Mouse (Mus musculus) left cerebral cortex, adult 2 months (tissue): ENCODE measurements around the gene Vmn1r210. TPM values are rescaled to one million over a fixed set of nuclear protein-coding genes. Genes with fewer than 3 reads are reported as not detected.
"Not testable (repeated sequence)": the region's sequence is repeated elsewhere in the genome, so short reads cannot be mapped to it uniquely, and the experiment has no call there.

ENCODE experiments used
- DNase-seq, 2 experiments: peaks; one replicate each; pipeline ENCODE4 v3.0.0; 2021 to 2022; ENCODE audit warnings: low spot score in 2 of 2, mixed read lengths in 1 of 2; ENCODE audit errors: extremely low spot score in 1 of 2
- H3K27ac ChIP-seq: fragments of 200-600 bp; 2 replicates; pipeline ENCODE4 v1.8.1; 2022
- H3K4me3 ChIP-seq: fragments of 200-600 bp; 2 replicates; pipeline ENCODE4 v1.8.1; 2022
- CTCF ChIP-seq: fragments of 200-600 bp; IDR thresholded peaks from 2 replicates; pipeline ENCODE4 v1.8.1; 2022; ENCODE audit warnings: antibody characterized with exemption, mild to moderate bottlenecking, moderate library complexity
- intact Hi-C: fragments of 180-260 bp; cut with DNase I; formaldehyde crosslinking; loops from one replicate; pipeline ENCODE4 v1.15.1; 2025
- long read RNA-seq, 2 experiments: library from polyadenylated mRNA; stranded (forward); transcript quantifications; one replicate each; pipeline ENCODE4 v2.0.0; 2021; ENCODE audit warnings: borderline mapping rate in 2 of 2
- total RNA-seq, 2 experiments: library from RNA; stranded (reverse); gene quantifications; 2 replicates each; pipeline ENCODE4 v1.2.3; 2021

Gene Vmn1r210
- total RNA-seq: not detected
- long read RNA-seq, experiment 1: 0 reads
- long read RNA-seq, experiment 2: 0 reads

DNA sequence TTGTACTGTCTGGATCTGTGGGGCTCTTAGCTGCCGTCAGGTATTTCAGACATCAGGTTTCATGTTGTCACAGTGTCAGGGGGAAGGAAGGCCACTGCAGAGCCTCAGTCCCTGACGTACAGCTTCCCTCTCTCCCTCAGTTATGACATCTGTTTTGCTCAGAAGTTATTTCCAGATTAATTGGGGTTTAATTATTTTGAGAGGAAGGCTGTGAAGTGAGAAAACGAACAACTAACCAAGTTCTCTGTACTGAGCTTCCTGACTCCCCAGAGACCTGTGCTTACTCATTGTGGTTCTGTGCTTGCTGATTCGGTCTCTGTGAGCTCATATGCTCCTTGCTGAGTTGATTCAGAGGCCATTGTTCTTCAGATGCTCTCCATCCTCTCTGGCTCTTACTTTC, at the start of gene Vmn1r210:
Vmn1r210 (minus strand) TSS at position 101 of the 400 bp plus-strand sequence.
- no peak for DNase-seq
- intact Hi-C loops: no loop called here
- Histone ChIP-seq H3K4me3 (no peak within 1 kb of the TSS), H3K27ac (no peak within 1 kb of the TSS)
- TF ChIP-seq CTCF: no peak

GRCm38 (mm10) chr13:22879257-22879656, 48.1 kb upstream of the Vmn1r210 start:
- no peak overlapping the region for H3K27ac ChIP-seq
- intact Hi-C loops: no loop called here
- H3K4me3 ChIP-seq: no peak overlapping the region
- DNase-seq: no peak
- TF ChIP-seq CTCF: no peak; the same call in 1 of the 2 replicates

DNA sequence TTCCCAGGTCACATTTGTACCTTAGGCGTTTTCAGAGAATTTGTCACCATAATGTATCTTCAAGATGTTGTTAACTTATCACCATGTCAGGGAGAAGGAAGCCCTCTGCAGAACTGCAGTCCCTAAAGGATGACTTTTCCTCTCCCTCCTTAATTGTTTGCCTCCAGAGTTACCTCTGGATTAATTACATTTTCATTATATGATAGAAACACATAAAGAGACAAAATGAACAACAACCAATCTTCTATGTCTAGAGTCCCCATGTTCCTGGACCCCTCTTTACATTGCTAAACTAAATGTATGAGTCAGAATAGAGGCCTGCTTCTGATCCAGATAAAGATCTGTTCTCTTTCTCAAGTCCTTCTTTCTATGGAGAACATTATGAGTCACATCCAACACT, 26.3 kb upstream of the Vmn1r210 start, which contains the start of gene Vmn1r211:
Vmn1r211 (minus strand) TSS at position 101 of the 400 bp plus-strand sequence.
- H3K4me3 ChIP-seq: no peak within 1 kb of the TSS
- H3K27ac ChIP-seq: no peak within 1 kb of the TSS
- intact Hi-C loops: no loop called here
- TF ChIP-seq CTCF: no peak
- DNase-seq: no peak

DNA sequence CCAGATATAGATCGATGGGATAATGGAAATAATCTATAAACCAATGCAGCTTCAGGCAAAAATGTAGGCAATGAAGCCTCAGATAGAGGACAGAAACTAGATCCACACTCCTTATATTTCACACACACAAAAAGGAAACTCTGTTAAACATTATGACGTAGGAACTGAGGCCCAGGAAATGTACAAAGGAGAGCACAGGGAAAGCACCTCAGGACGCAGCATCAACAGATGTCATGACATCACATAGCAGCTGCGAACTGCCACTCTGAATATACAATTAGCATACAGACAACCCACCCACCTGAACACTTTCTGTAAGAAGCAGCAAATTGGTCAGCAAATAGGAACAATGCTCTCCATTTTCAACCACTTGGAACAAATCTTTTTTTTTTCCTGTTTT, 23.6 kb upstream of the Vmn1r210 start:
- intact Hi-C loops: no loop called here
- no peak for DNase-seq
- TF ChIP-seq CTCF: no peak
- no peak overlapping the region for H3K4me3 ChIP-seq
- H3K27ac ChIP-seq: no peak overlapping the region

DNA sequence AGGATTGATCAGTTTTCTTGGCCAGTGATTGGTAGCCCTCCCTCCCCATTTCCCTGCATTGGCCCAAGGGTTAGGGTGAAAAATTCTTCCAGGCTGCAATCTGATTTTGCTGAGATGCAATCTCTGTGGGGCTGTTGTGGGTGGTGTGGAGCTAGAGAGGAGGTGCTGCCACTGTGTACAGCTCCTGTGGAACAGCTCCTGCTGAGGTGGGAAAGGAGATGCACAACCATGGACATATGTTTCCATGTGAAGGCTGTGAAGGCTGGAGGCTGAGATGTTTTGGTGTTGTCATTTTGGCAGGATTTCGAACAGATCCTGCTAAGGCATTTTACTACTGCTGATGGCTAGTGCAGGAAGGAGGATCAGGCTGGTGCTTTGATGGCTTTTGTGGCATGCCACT, 15.7 kb upstream of the Vmn1r210 start:
- no peak for DNase-seq
- intact Hi-C loops: no loop called here

DNA sequence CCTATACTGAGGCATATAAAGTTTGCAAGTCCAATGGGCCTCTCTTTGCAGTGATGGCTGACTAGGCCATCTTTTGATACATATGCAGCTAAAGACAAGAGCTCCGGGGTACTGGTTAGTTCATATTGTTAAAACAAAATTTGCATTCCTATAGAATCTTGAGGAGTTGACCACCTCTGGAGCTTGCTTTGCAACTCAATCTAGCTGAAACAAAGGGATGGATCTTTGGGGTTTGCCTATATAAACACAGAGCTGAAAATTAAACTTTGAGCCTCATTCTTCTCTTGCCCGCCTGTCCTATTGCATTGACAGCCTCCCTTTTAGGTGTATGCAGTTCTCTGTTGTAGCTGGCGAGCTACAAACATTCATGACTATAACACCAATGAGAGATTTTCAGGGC, 13.2 kb upstream of the Vmn1r210 start:
- intact Hi-C loops, H3K4me3 ChIP-seq, H3K27ac ChIP-seq, DNase-seq: not testable (repeated sequence)

More for the DNA sequence above, 15.7 kb upstream of the Vmn1r210 start:
- no peak overlapping the region for H3K27ac ChIP-seq
- H3K4me3 ChIP-seq: no peak overlapping the region
- no peak for TF ChIP-seq CTCF

DNA sequence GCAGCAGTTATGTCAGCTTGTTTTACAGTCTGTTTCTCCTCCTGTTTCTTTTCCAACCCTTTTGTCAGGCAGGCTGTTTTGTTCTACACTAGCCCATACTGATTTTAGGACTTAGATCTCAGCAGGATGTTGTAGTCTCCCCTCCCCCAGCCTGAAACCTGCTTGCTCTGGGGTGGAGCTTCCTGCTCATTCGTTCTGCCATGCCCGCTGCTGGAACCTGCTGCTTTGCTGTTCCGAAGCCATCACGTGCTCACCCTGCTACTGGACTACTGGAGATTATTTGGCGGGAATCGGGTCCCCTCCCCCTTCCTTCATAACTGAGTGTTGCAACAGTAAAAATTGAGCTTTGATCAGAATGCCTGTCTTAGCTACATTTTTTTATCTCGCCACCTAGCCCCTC, 1.8 kb downstream of the Vmn1r210 start:
- intact Hi-C loops, H3K4me3 ChIP-seq, DNase-seq, H3K27ac ChIP-seq: not testable (repeated sequence)

DNA sequence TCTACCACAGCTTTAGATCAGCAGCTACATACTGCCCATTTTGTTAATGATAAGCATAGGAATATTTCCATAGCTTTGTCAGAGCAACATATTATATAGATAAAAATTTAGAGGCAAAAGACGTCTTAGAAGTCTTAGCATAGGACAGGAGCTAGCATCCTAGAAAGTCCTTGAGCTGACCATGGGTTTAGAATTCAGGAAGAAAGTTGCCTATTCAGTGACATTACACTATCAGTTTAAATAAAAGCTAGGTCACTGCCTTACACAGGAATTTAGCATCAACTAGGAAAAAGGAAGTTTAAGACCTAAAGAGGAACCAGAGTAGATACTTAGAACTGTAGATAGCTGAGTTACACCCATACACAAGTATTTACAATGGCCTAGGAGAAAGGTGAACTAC, 9.5 kb downstream of the Vmn1r210 start:
- intact Hi-C loops, H3K4me3 ChIP-seq, DNase-seq: not testable (repeated sequence)

DNA sequence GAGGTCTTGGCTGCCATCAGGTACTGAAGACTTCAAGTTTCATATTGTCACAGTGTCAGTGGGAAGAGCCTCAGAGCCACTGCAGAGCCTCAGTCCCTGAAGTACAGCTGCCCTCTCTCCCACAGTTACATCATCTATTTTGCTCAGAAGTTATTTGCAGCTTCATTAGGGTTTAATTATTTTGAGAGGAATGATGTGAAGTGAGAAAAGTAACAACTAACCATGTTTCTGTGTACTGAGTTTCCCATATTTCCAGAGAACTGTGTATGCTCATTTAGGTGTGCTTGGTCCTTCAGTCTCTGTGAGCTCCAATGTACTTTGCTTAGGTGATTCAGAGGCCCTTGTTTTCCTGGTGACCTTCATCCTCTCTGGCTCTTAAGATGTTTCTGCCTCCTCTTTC, 21.6 kb downstream of the Vmn1r210 start, which contains the start of gene Vmn1r209:
Vmn1r209 (minus strand) TSS at position 101 of the 400 bp plus-strand sequence.
- DNase-seq, H3K27ac ChIP-seq, intact Hi-C loops: not testable (repeated sequence)

More for the DNA sequence above, 9.5 kb downstream of the Vmn1r210 start:
- not testable (repeated sequence) for H3K27ac ChIP-seq

GRCm38 (mm10) chr13:22788096-22788495, 43.1 kb downstream of the Vmn1r210 start:
- H3K27ac ChIP-seq, H3K4me3 ChIP-seq, DNase-seq, intact Hi-C loops: not testable (repeated sequence)

More for the DNA sequence above, 21.6 kb downstream of the Vmn1r210 start, which contains the start of gene Vmn1r209:
- not testable (repeated sequence) for H3K4me3 ChIP-seq

- DNase-seq, H3K27ac ChIP-seq, H3K4me3 ChIP-seq: not testable (repeated sequence)
- intact Hi-C loops: loop anchor here (5.0 kb wide), 1 partner anchor 87 kb away; no protein-coding TSS in a partner anchor
Measured at GRCm38 (mm10) chr13:22784159-22784558, 47.0 kb downstream of the Vmn1r210 start.

- H3K27ac ChIP-seq, H3K4me3 ChIP-seq, intact Hi-C loops: not testable (repeated sequence)
Measured at GRCm38 (mm10) chr13:22777300-22777699, 53.8 kb downstream of the Vmn1r210 start, which contains the start of gene Vmn1r208. Gene Vmn1r208, minus strand, starts transcription at chr13:22777400.

More at GRCm38 (mm10) chr13:22777300-22777699, 53.8 kb downstream of the Vmn1r210 start, which contains the start of gene Vmn1r208:
- not testable (repeated sequence) for DNase-seq

Other genes with a start within 250 kb of the Vmn1r210 start
- gene Vmn1r205, start 238.3 kb downstream of the Vmn1r210 start, total RNA-seq: not detected
- under 1 TPM; 0.09 to 0.14 TPM for gene Vmn1r206, start 207.1 kb downstream of the Vmn1r210 start, total RNA-seq
- gene Vmn1r207-ps, start 101.7 kb downstream of the Vmn1r210 start, total RNA-seq: under 1 TPM in 1 of 2 experiments, not detected in 1; 0.14 TPM
- gene Vmn1r208, start 53.9 kb downstream of the Vmn1r210 start, total RNA-seq: not detected
- gene Vmn1r209, start 21.7 kb downstream of the Vmn1r210 start, total RNA-seq: under 1 TPM in 1 of 2 experiments, not detected in 1; 0.05 TPM
- gene Vmn1r211, start 26.2 kb upstream of the Vmn1r210 start, total RNA-seq: not detected
- gene Vmn1r212, start 52.9 kb upstream of the Vmn1r210 start, total RNA-seq: not detected
- gene Vmn1r213, start 176.3 kb upstream of the Vmn1r210 start, total RNA-seq: not detected
- not detected for gene Vmn1r214, start 199.1 kb upstream of the Vmn1r210 start, total RNA-seq
- not detected for gene Vmn1r215, start 236.7 kb upstream of the Vmn1r210 start, total RNA-seq